Mouse (Mus musculus) ES-E14 (cell line): ENCODE data around the gene Hbb-bh1. TPM values are rescaled to one million over a fixed set of nuclear protein-coding genes. Genes with fewer than 3 reads are reported as not detected.
A peak's percentile ranks its signal among the peaks of the same experiment; 100 is the strongest.
"Not testable (repeated sequence)": the region's sequence is repeated elsewhere in the genome, so short reads cannot be mapped to it uniquely, and the experiment has no call there.

ENCODE experiments used
- DNase-seq: peaks from one replicate; pipeline ENCODE4 v3.0.0-alpha.2; 2013; ENCODE audit warnings: low read depth, low spot score
- H3K27ac ChIP-seq: 2 replicates; pipeline ENCODE4 v1.5.1; 2012; ENCODE audit warnings: low read depth, mild to moderate bottlenecking, low read length, moderate library complexity, mixed read lengths; ENCODE audit not compliant: poor library complexity, insufficient read depth, severe bottlenecking
- H3K36me3 ChIP-seq: 2 replicates; pipeline ENCODE4 v1.6.1; 2012; ENCODE audit warnings: mild to moderate bottlenecking, low read length, moderate library complexity, mixed read lengths; ENCODE audit not compliant: control insufficient read depth, poor library complexity, insufficient read depth, severe bottlenecking
- H3K4me1 ChIP-seq, 2 experiments: fragments of 150-350 bp in 1 of 2; sonication (generic) in 1 of 2; 2 replicates each; pipeline ENCODE4 v1.6.1; 2012; ENCODE audit warnings: low read length in 2 of 2, mild to moderate bottlenecking in 1 of 2, mixed read lengths in 1 of 2; ENCODE audit not compliant: control insufficient read depth in 2 of 2, insufficient read depth in 2 of 2, poor library complexity in 1 of 2
- H3K4me3 ChIP-seq, 2 experiments: fragments of 150-350 bp in 1 of 2; sonication (generic) in 1 of 2; 2 replicates each; pipeline ENCODE4 v1.5.1; 2012; ENCODE audit warnings: low read length in 2 of 2, low read depth in 1 of 2, mild to moderate bottlenecking in 1 of 2, mixed read lengths in 1 of 2; ENCODE audit not compliant: insufficient read depth in 1 of 2, poor library complexity in 1 of 2, severe bottlenecking in 1 of 2
- H3K9ac ChIP-seq: 2 replicates; pipeline ENCODE4 v1.6.1; 2012; ENCODE audit warnings: low read depth, mild to moderate bottlenecking, low read length, mixed read lengths; ENCODE audit not compliant: poor library complexity, insufficient read depth, severe bottlenecking
- H3K9me3 ChIP-seq: fragments of 150-350 bp; sonication (generic); 2 replicates; pipeline ENCODE4 v1.6.1; 2012; ENCODE audit warnings: low read depth, mild to moderate bottlenecking, low read length; ENCODE audit not compliant: control insufficient read depth, insufficient read depth
- CHD2 ChIP-seq: IDR thresholded peaks from 2 replicates; pipeline ENCODE4 v1.6.1; 2014; ENCODE audit warnings: mild to moderate bottlenecking, low read depth, low read length, inconsistent platforms
- HCFC1 ChIP-seq: IDR thresholded peaks from 2 replicates; pipeline ENCODE4 v1.6.1; 2012; ENCODE audit warnings: low read length, inconsistent platforms, borderline replicate concordance; ENCODE audit not compliant: insufficient read depth
- MAFK ChIP-seq: IDR thresholded peaks from 2 replicates; pipeline ENCODE4 v1.6.1; 2014; ENCODE audit warnings: mild to moderate bottlenecking, low read depth, low read length, inconsistent platforms; ENCODE audit not compliant: insufficient read depth
- ZC3H11A ChIP-seq: IDR thresholded peaks from 2 replicates; pipeline ENCODE4 v1.6.1; 2012; ENCODE audit warnings: low read depth, mild to moderate bottlenecking, inconsistent platforms, low read length, borderline replicate concordance
- ZNF384 ChIP-seq: IDR thresholded peaks from 2 replicates; pipeline ENCODE4 v1.6.1; 2012; ENCODE audit warnings: low read depth, low read length, inconsistent platforms
- in situ Hi-C, 2 experiments: fragments of 600-800 bp; cut with MboI; formaldehyde crosslinking; loops; one replicate each; pipeline ENCODE4 v1.15.1; 2025; ENCODE audit warnings: low sequenced_read_pairs in 2 of 2, inconsistent platforms in 1 of 2; ENCODE audit not compliant: unreplicated experiment in 2 of 2
- total RNA-seq: library from RNA; depleted of rRNA; stranded (reverse); fragments of 300-350 nt; gene quantifications from 2 replicates; pipeline ENCODE4 v1.2.3, GENCODE M21; 2012

Gene Hbb-bh1
- total RNA-seq, 1 experiment = not detected

- no peaks in the 10 kb centered on the region for H3K9me3 ChIP-seq
- no peak for DNase-seq
- H3K36me3 ChIP-seq = no peaks in the 10 kb centered on the region
- no peak overlapping the region for H3K4me3 ChIP-seq
- H3K4me1 ChIP-seq = no peaks in the 10 kb centered on the region
- no peak overlapping the region for H3K27ac ChIP-seq
- in situ Hi-C loops = no loop called here
- TF ChIP-seq ZNF384 = no peak
- no peak for TF ChIP-seq MAFK
- TF ChIP-seq HCFC1 = no peak
- no peak for TF ChIP-seq ZC3H11A
- no peak for TF ChIP-seq CHD2
- H3K9ac ChIP-seq = no peak overlapping the region
These were observed 33.8 kb downstream of the Hbb-bh1 start for GRCm38 (mm10) chr7:103808971-103809800.

- H3K4me1 ChIP-seq, H3K4me3 ChIP-seq, H3K9ac ChIP-seq, H3K9me3 ChIP-seq, H3K27ac ChIP-seq, H3K36me3 ChIP-seq, DNase-seq, in situ Hi-C loops: not testable (repeated sequence)
These were observed 34.8 kb downstream of the Hbb-bh1 start for GRCm38 (mm10) chr7:103808120-103808519.

- Histone ChIP-seq H3K36me3 (no peaks in the 10 kb centered on the region), H3K4me1 (no peaks in the 10 kb centered on the region), H3K4me3 (no peak overlapping the region), H3K9me3 (no peaks in the 10 kb centered on the region), H3K9ac (no peak overlapping the region), H3K27ac (no peak overlapping the region)
- in situ Hi-C loops = no loop called here
- DNase-seq = peak; percentile 21
- TF ChIP-seq ZNF384 = no peak
- no peak for TF ChIP-seq HCFC1
- no peak for TF ChIP-seq ZC3H11A
- no peak for TF ChIP-seq CHD2
- TF ChIP-seq MAFK = no peak
These were observed 36.1 kb downstream of the Hbb-bh1 start for GRCm38 (mm10) chr7:103806856-103807255.

- H3K27ac ChIP-seq = no peak overlapping the region
- no peaks in the 10 kb centered on the region for H3K36me3 ChIP-seq
- no peak for DNase-seq
- no peaks in the 10 kb centered on the region for H3K9me3 ChIP-seq
- H3K4me3 ChIP-seq = no peak overlapping the region
- H3K4me1 ChIP-seq = no peaks in the 10 kb centered on the region
- H3K9ac ChIP-seq = no peak overlapping the region
- in situ Hi-C loops = no loop called here
- TF ChIP-seq HCFC1 = no peak
- no peak for TF ChIP-seq MAFK
- no peak for TF ChIP-seq CHD2
- TF ChIP-seq ZNF384 = no peak
- TF ChIP-seq ZC3H11A = no peak
These were observed 50.1 kb downstream of the Hbb-bh1 start for GRCm38 (mm10) chr7:103792669-103793388.
